19 mouse cellular contexts compared by ENCODE assay signal in genomic region chr2:164760059-164760833, GRCm38 (mm10). TPM values are rescaled to one million over a fixed set of nuclear protein-coding genes. Genes with fewer than 3 reads are reported as not detected.
DNase-seq lines count a peak whose midpoint lies in the region; ATAC-seq and TF ChIP-seq lines count a peak whose summit lies in the region.
"Had no signal": no experiment of that assay in that cellular context is flagged by ENCODE, and none has a peak within 500 bp of the region (broad histone marks: within the 10 kb centered on the region; RNA-seq: fewer than 3 reads in every experiment).

No protein-coding gene starts in this region.

- ATAC-seq in heart, embryonic 13.5 days (ENCODE audit: extremely low read depth, insufficient number of reproducible peaks, low FRiP score, low TSS enrichment) = no peak
- ATAC-seq: Patski had no signal

- no peak overlapping the region for H3K4me2 ChIP-seq in heart, embryonic 13.5 days
- H3K4me2 ChIP-seq: heart, embryonic 15.5 days; hindbrain, embryonic 14.5 days; neural tube, embryonic 13.5 days had no signal

- H3K79me2 ChIP-seq in MEL (ENCODE audit: control insufficient read depth, insufficient read depth, low read length, poor library complexity) (no peaks in the 10 kb centered on the region), macrophage (ENCODE audit: inconsistent target) (no peaks in the 10 kb centered on the region)

- H3K9me3 ChIP-seq in heart, embryonic 13.5 days = no peaks in the 10 kb centered on the region
- no peaks in the 10 kb centered on the region for H3K9me3 ChIP-seq in heart, embryonic 10.5 days
- H3K9me3 ChIP-seq in MEL (replicated peaks; ENCODE audit: insufficient read depth, low read length) = no peaks in the 10 kb centered on the region
- H3K9me3 ChIP-seq: heart, embryonic 15.5 days; neural tube, embryonic 13.5 days had no signal

- H3K27ac ChIP-seq in heart, embryonic 13.5 days (replicated peaks) = 0 out of 2 replicates have a peak overlapping the region, but pooled peaks have one; percentile 1
- no peak overlapping the region for H3K27ac ChIP-seq in heart, embryonic 10.5 days
- no peak overlapping the region for H3K27ac ChIP-seq in MEL (ENCODE audit: control insufficient read depth, low read depth, low read length)
- H3K27ac ChIP-seq in macrophage = peak overlapping the region; percentile 68
- H3K27ac ChIP-seq: heart, embryonic 15.5 days; hindbrain, embryonic 14.5 days; neural tube, embryonic 13.5 days had no signal

- no peak for TF ChIP-seq CTCF in MEL (IDR thresholded peaks at IDR 0.05 in 2 of 3, conservative IDR thresholded peaks at IDR 0.05 in 1 of 3; ENCODE audit: control insufficient read depth in 1 of 3, insufficient read depth in 1 of 3, low read depth in 2 of 3, low read length in 3 of 3, poor library complexity in 1 of 3, severe bottlenecking in 1 of 3)

- DNase-seq in heart, embryonic 10.5 days (ENCODE audit: low spot score) = no peak
- DNase-seq in MEL (ENCODE audit: low read depth, low spot score) (peak; percentile 44), liver (peak; percentile 81)
- DNase-seq in layer of hippocampus, postnatal 14 days (ENCODE audit: low spot score in 2 of 2) = no peak
- DNase-seq in adrenal gland, postnatal 10 days = no peak
- no peak for DNase-seq in frontal cortex, adult 2 months (ENCODE audit: extremely low spot score in 1 of 2, low spot score in 1 of 2)
- DNase-seq: cerebellum, adult 8-10 months; gastrocnemius, postnatal 25 days; kidney, adult 11 months; kidney, postnatal 14 days; layer of hippocampus, adult 9-11 months; lung, adult 2 months had no signal

- peaks cover 32% of the 10 kb centered on the region for H3K4me1 ChIP-seq in heart, embryonic 13.5 days
- H3K4me1 ChIP-seq in heart, embryonic 10.5 days = peaks cover 20% of the 10 kb centered on the region
- no peaks in the 10 kb centered on the region for H3K4me1 ChIP-seq in MEL (ENCODE audit: control insufficient read depth in 1 of 2, insufficient read depth in 2 of 2, low read length in 2 of 2)
- H3K4me1 ChIP-seq: neural tube, embryonic 13.5 days had no signal

- WGBS in heart, embryonic 13.5 days = 70% methylated on average over 4 of the region's 4 CpGs
- WGBS in heart, embryonic 10.5 days = 82% methylated on average over 4 of the region's 4 CpGs
- WGBS in macrophage (ENCODE audit: missing documents) = 52% methylated on average over 4 of the region's 4 CpGs

- no peak overlapping the region for H3K4me3 ChIP-seq in heart, embryonic 13.5 days
- no peak overlapping the region for H3K4me3 ChIP-seq in heart, embryonic 10.5 days
- no peak overlapping the region for H3K4me3 ChIP-seq in MEL (ENCODE audit: control insufficient read depth in 1 of 2, insufficient read depth in 1 of 2, low read depth in 2 of 2, low read length in 2 of 2)
- H3K4me3 ChIP-seq in macrophage (ENCODE audit: inconsistent target) = no peak overlapping the region
- H3K4me3 ChIP-seq: heart, embryonic 15.5 days; neural tube, embryonic 13.5 days had no signal

- H3K27me3 ChIP-seq in heart, embryonic 13.5 days (replicated peaks) = no peaks in the 10 kb centered on the region
- H3K27me3 ChIP-seq in heart, embryonic 10.5 days (ENCODE audit: insufficient read depth, poor library complexity, severe bottlenecking) = no peaks in the 10 kb centered on the region
- H3K27me3 ChIP-seq in MEL (ENCODE audit: control insufficient read depth in 1 of 2, insufficient read depth in 2 of 2, low read length in 2 of 2) = no peaks in the 10 kb centered on the region
- H3K27me3 ChIP-seq: heart, embryonic 15.5 days; neural tube, embryonic 13.5 days; Patski had no signal

- H3K36me3 ChIP-seq in heart, embryonic 13.5 days = peaks cover 95% of the 10 kb centered on the region
- peaks cover 94% of the 10 kb centered on the region for H3K36me3 ChIP-seq in heart, embryonic 10.5 days
- H3K36me3 ChIP-seq in MEL (ENCODE audit: control insufficient read depth in 1 of 2, insufficient read depth in 2 of 2, low read length in 2 of 2) (peaks cover 8 to 10% of the 10 kb centered on the region in 2 experiments), macrophage (ENCODE audit: inconsistent target) (peaks cover 76% of the 10 kb centered on the region)

- TF ChIP-seq RAD21 in MEL (IDR thresholded peaks at IDR 0.05; ENCODE audit: low read depth, low read length) = no peak

- no peak for TF ChIP-seq POLR2A in MEL (IDR thresholded peaks at IDR 0.05; ENCODE audit: control insufficient read depth in 1 of 2, insufficient read depth in 1 of 2, low read depth in 1 of 2, low read length in 2 of 2, poor library complexity in 1 of 2)

- no peak; a peak in 1 of 4 replicates for TF ChIP-seq EP300 in MEL (IDR thresholded peaks at IDR 0.05; ENCODE audit: low read depth in 1 of 2, low read length in 2 of 2)

- H3K9ac ChIP-seq in heart, embryonic 13.5 days = no peak overlapping the region
- no peak overlapping the region for H3K9ac ChIP-seq in MEL (ENCODE audit: control insufficient read depth, low read depth, low read length, poor library complexity, severe bottlenecking)
- H3K9ac ChIP-seq: heart, embryonic 15.5 days; hindbrain, embryonic 14.5 days; neural tube, embryonic 13.5 days had no signal

RNA-seq across cellular contexts. Expression of gene Ube2c, which starts 9.5 kb away (rescaled TPM):
- polyA plus RNA-seq in heart, embryonic 13.5 days (2015; fragmentation: Nextera tagmentation; extraction: Ambion mirVana) = 434 and 464 TPM in 2 replicates
- 496 and 550 TPM in 2 replicates for polyA plus RNA-seq in heart, embryonic 10.5 days (2016; fragmentation: Nextera tagmentation; extraction: Ambion mirVana)
- total RNA-seq in MEL (2012; rRNA removed) = 170 and 177 TPM in 2 replicates
- polyA plus RNA-seq in MEL (2012; ENCODE audit: insufficient read depth in 1 of 2, insufficient read length in 2 of 2, low read depth in 1 of 2, low replicate concordance in 2 of 2, missing spikeins in 1 of 2) = 100 to 1,000 TPM; 257 to 365 TPM
- 1 to 10 TPM in 9 of 26 experiments, under 1 TPM in 1, not detected in 16; 0.94 to 5.8 (median 2.1) TPM for total RNA-seq in macrophage (2018; cell fraction: chromatin; rRNA removed)
- 10 to 100 TPM in 3 of 26 experiments, 1 to 10 TPM in 23; 1.0 to 15.5 (median 4.5) TPM for total RNA-seq in macrophage (2018; cell fraction: cytosol; rRNA removed)
- 1 to 10 TPM in 13 of 26 experiments, under 1 TPM in 6, not detected in 7; 0.57 to 4.0 (median 1.4) TPM for total RNA-seq in macrophage (2018; cell fraction: nucleus; rRNA removed)
- 1.7 to 21.7 TPM (median 12.8 TPM) in 3 replicates for polyA plus RNA-seq in macrophage (2018)
- 1 to 10 TPM; 2.9 to 4.0 TPM for total RNA-seq in layer of hippocampus, postnatal 14 days (2021)
- total RNA-seq in adrenal gland, postnatal 10 days (2021) = 10 to 100 TPM; 28.1 to 33.7 TPM
- 2.0 and 2.8 TPM in 2 replicates for polyA plus RNA-seq in frontal cortex, adult 2 months (2012; rRNA removed)

RNA-seq across cellular contexts. Expression of gene Dnttip1, which starts 14.5 kb away (rescaled TPM):
- polyA plus RNA-seq in heart, embryonic 13.5 days (2015; fragmentation: Nextera tagmentation; extraction: Ambion mirVana) = 55.0 and 56.9 TPM in 2 replicates
- polyA plus RNA-seq in heart, embryonic 10.5 days (2016; fragmentation: Nextera tagmentation; extraction: Ambion mirVana) = 60.3 and 76.6 TPM in 2 replicates
- total RNA-seq in MEL (2012; rRNA removed) = 20.6 and 20.9 TPM in 2 replicates
- polyA plus RNA-seq in MEL (2012; ENCODE audit: insufficient read depth in 1 of 2, insufficient read length in 2 of 2, low read depth in 1 of 2, low replicate concordance in 2 of 2, missing spikeins in 1 of 2) = 10 to 100 TPM in 1 of 2 experiments, not detected in 1; 59.9 TPM
- 100 to 1,000 TPM in 1 of 26 experiments, 10 to 100 TPM in 25; 39.0 to 101 (median 55.4) TPM for total RNA-seq in macrophage (2018; cell fraction: chromatin; rRNA removed)
- 10 to 100 TPM; 16.5 to 22.4 (median 19.9) TPM for total RNA-seq in macrophage (2018; cell fraction: cytosol; rRNA removed)
- total RNA-seq in macrophage (2018; cell fraction: nucleus; rRNA removed) = 10 to 100 TPM; 18.5 to 40.3 (median 29.0) TPM
- 20.7 to 27.5 TPM (median 21.6 TPM) in 3 replicates for polyA plus RNA-seq in macrophage (2018)
- total RNA-seq in layer of hippocampus, postnatal 14 days (2021) = 10 to 100 TPM; 34.1 to 37.2 TPM
- 10 to 100 TPM; 39.1 to 42.1 TPM for total RNA-seq in adrenal gland, postnatal 10 days (2021)
- 44.3 and 46.4 TPM in 2 replicates for polyA plus RNA-seq in frontal cortex, adult 2 months (2012; rRNA removed)

RNA-seq across cellular contexts. Expression of gene Wfdc3, which starts 14.5 kb away (rescaled TPM):
- polyA plus RNA-seq in heart, embryonic 13.5 days (2015; fragmentation: Nextera tagmentation; extraction: Ambion mirVana) = 0.27 and 0.28 TPM in 2 replicates
- polyA plus RNA-seq in heart, embryonic 10.5 days (2016; fragmentation: Nextera tagmentation; extraction: Ambion mirVana) = 0.43 and 0.49 TPM in 2 replicates
- 0.20 and 0.31 TPM in 2 replicates for total RNA-seq in MEL (2012; rRNA removed)
- polyA plus RNA-seq in MEL (2012; ENCODE audit: insufficient read depth in 1 of 2, insufficient read length in 2 of 2, low read depth in 1 of 2, low replicate concordance in 2 of 2, missing spikeins in 1 of 2) (under 1 TPM in 1 of 2 experiments, not detected in 1; 0.40 TPM), macrophage (2018) (not detected in 3 replicates)
- total RNA-seq in macrophage (2018; cell fraction: chromatin; rRNA removed) = under 1 TPM in 3 of 26 experiments, not detected in 23; 0.36 to 0.70 (median 0.43) TPM
- total RNA-seq in macrophage (2018; cell fraction: cytosol; rRNA removed) = not detected
- total RNA-seq in macrophage (2018; cell fraction: nucleus; rRNA removed) = 1 to 10 TPM in 1 of 26 experiments, under 1 TPM in 3, not detected in 22; 0.41 to 1.7 (median 0.83) TPM
- 1 to 10 TPM; 1.5 TPM for total RNA-seq in layer of hippocampus, postnatal 14 days (2021)
- under 1 TPM; 0.54 to 0.70 TPM for total RNA-seq in adrenal gland, postnatal 10 days (2021)
- 2.4 and 3.3 TPM in 2 replicates for polyA plus RNA-seq in frontal cortex, adult 2 months (2012; rRNA removed)
- total RNA-seq: gastrocnemius, postnatal 25 days had no signal

RNA-seq across cellular contexts. Expression of gene Tnnc2, which starts 19.5 kb away (rescaled TPM):
- 1.0 and 3.8 TPM in 2 replicates for polyA plus RNA-seq in heart, embryonic 13.5 days (2015; fragmentation: Nextera tagmentation; extraction: Ambion mirVana)
- polyA plus RNA-seq in heart, embryonic 10.5 days (2016; fragmentation: Nextera tagmentation; extraction: Ambion mirVana) = 0.67 TPM in 1 of 2 replicates, not detected in the other
- total RNA-seq in MEL (2012; rRNA removed) = not detected in 2 replicates
- polyA plus RNA-seq in MEL (2012; ENCODE audit: insufficient read depth in 1 of 2, insufficient read length in 2 of 2, low read depth in 1 of 2, low replicate concordance in 2 of 2, missing spikeins in 1 of 2) (not detected), macrophage (2018) (not detected in 3 replicates)
- total RNA-seq in macrophage (2018; cell fraction: chromatin; rRNA removed) = 1 to 10 TPM in 2 of 26 experiments, not detected in 24; 1.5 to 1.7 TPM
- not detected for total RNA-seq in macrophage (2018; cell fraction: cytosol; rRNA removed)
- total RNA-seq in macrophage (2018; cell fraction: nucleus; rRNA removed) = 1 to 10 TPM in 1 of 26 experiments, not detected in 25; 1.0 TPM
- not detected for total RNA-seq in layer of hippocampus, postnatal 14 days (2021)
- 100 to 1,000 TPM; 221 to 908 TPM for total RNA-seq in adrenal gland, postnatal 10 days (2021)
- 0.96 and 3.9 TPM in 2 replicates for polyA plus RNA-seq in frontal cortex, adult 2 months (2012; rRNA removed)
- total RNA-seq: left cerebral cortex, postnatal 25 days had no signal

RNA-seq across cellular contexts. Expression of gene Snx21, which starts 25.4 kb away (rescaled TPM):
- polyA plus RNA-seq in heart, embryonic 13.5 days (2015; fragmentation: Nextera tagmentation; extraction: Ambion mirVana) = 26.7 and 31.8 TPM in 2 replicates
- 19.1 and 29.5 TPM in 2 replicates for polyA plus RNA-seq in heart, embryonic 10.5 days (2016; fragmentation: Nextera tagmentation; extraction: Ambion mirVana)
- total RNA-seq in MEL (2012; rRNA removed) = 3.8 and 4.0 TPM in 2 replicates
- polyA plus RNA-seq in MEL (2012; ENCODE audit: insufficient read depth in 1 of 2, insufficient read length in 2 of 2, low read depth in 1 of 2, low replicate concordance in 2 of 2, missing spikeins in 1 of 2) = 1 to 10 TPM in 1 of 2 experiments, not detected in 1; 7.7 TPM
- total RNA-seq in macrophage (2018; cell fraction: chromatin; rRNA removed) = 10 to 100 TPM in 14 of 26 experiments, 1 to 10 TPM in 12; 2.6 to 40.5 (median 11.0) TPM
- 10 to 100 TPM in 2 of 26 experiments, 1 to 10 TPM in 24; 3.7 to 10.5 (median 6.8) TPM for total RNA-seq in macrophage (2018; cell fraction: cytosol; rRNA removed)
- 10 to 100 TPM in 8 of 26 experiments, 1 to 10 TPM in 18; 2.4 to 25.0 (median 5.7) TPM for total RNA-seq in macrophage (2018; cell fraction: nucleus; rRNA removed)
- 7.1 to 8.5 TPM (median 7.3 TPM) in 3 replicates for polyA plus RNA-seq in macrophage (2018)
- 10 to 100 TPM; 33.3 to 39.8 TPM for total RNA-seq in layer of hippocampus, postnatal 14 days (2021)
- total RNA-seq in adrenal gland, postnatal 10 days (2021) = 10 to 100 TPM; 36.9 to 39.0 TPM
- 59.9 and 60.9 TPM in 2 replicates for polyA plus RNA-seq in frontal cortex, adult 2 months (2012; rRNA removed)

Comparison
In these comparisons a context has a peak if more than half of its experiments do, and no peak if none do; other contexts are left out.
1. H3K27ac ChIP-seq: peak in heart, embryonic 13.5 days (single experiment) and macrophage (single experiment); none in heart, embryonic 10.5 days (single experiment) and MEL (single experiment).
2. DNase-seq: peak in MEL (single experiment) and liver (single experiment); none in heart, embryonic 10.5 days (single experiment), layer of hippocampus, postnatal 14 days (0 of 2), adrenal gland, postnatal 10 days (single experiment) and frontal cortex, adult 2 months (0 of 2).
3. RNA of gene Ube2c, which starts 9.5 kb away (polyA plus RNA-seq): 496 to 550 TPM in heart, embryonic 10.5 days, 434 to 464 TPM in heart, embryonic 13.5 days and 257 to 365 TPM in MEL; 1.7 to 21.7 TPM in macrophage and 2.0 to 2.8 TPM in frontal cortex, adult 2 months; every median in the first group is over 10 times any median in the second.